Mouse (Mus musculus): Measurements from ENCODE around the gene Ddah2. TPM values are rescaled to one million over a fixed set of nuclear protein-coding genes. Genes with fewer than 3 reads are reported as not detected.

Ddah2 gene
- total RNA-seq (2023): 0.70 TPM

GRCm38 (mm10) chr17:35058911-35059892 lies at the start of gene Ddah2:
Gene Ddah2 (plus strand): TSS chr17:35059035.

GRCm38 (mm10) chr17:35016376-35016775 lies 42.5 kb upstream of the Ddah2 start, which contains the start of gene Vwa7:
Gene Vwa7 (plus strand): TSS chr17:35016579.

GRCm38 (mm10) chr17:35027277-35028068 lies 31.4 kb upstream of the Ddah2 start, which contains the start of gene Sapcd1:
Gene Sapcd1 (minus strand): TSS chr17:35028016.

GRCm38 (mm10) chr17:35046681-35047455 lies 12.0 kb upstream of the Ddah2 start, which contains the start of gene Msh5:
Gene Msh5 (minus strand): TSS chr17:35046745.

GRCm38 (mm10) chr17:35049561-35050016 lies 9.2 kb upstream of the Ddah2 start, which contains the start of gene Clic1:
Gene Clic1 (plus strand): TSS chr17:35049966.

GRCm38 (mm10) chr17:35064951-35065947 lies 6.4 kb downstream of the Ddah2 start, which contains the start of gene Ly6g6c:
Gene Ly6g6c (plus strand): TSS chr17:35065388.

GRCm38 (mm10) chr17:35066084-35066483 lies 7.2 kb downstream of the Ddah2 start, which contains the start of gene Mpig6b:
Gene Mpig6b (minus strand): TSS chr17:35066184.

GRCm38 (mm10) chr17:35076507-35077176 lies 17.8 kb downstream of the Ddah2 start, which contains the start of gene Ly6g6e:
Gene Ly6g6e (plus strand): TSS chr17:35076902.

GRCm38 (mm10) chr17:35077786-35078233 lies 19.0 kb downstream of the Ddah2 start, which contains the start of gene Ly6g6d:
Gene Ly6g6d (minus strand): TSS chr17:35078065.

GRCm38 (mm10) chr17:35085208-35085865 lies 26.5 kb downstream of the Ddah2 start, which contains the start of gene Ly6g6f:
Gene Ly6g6f (minus strand): TSS chr17:35085610.

GRCm38 (mm10) chr17:35088825-35089644 lies 30.2 kb downstream of the Ddah2 start, which contains the start of gene Abhd16a:
Gene Abhd16a (plus strand): TSS chr17:35089263.

GRCm38 (mm10) chr17:35108097-35108496 lies 49.3 kb downstream of the Ddah2 start, which contains the start of gene Ly6g5c:
Gene Ly6g5c (plus strand): TSS chr17:35108279.

Other genes with a start within 250 kb of the Ddah2 start
- 55.8 TPM for gene Stk19, start 222.1 kb upstream of the Ddah2 start, total RNA-seq (2023)
- gene Dxo, start 222.0 kb upstream of the Ddah2 start, total RNA-seq (2023): 86.0 TPM
- gene Skiv2l, start 208.8 kb upstream of the Ddah2 start, total RNA-seq (2023): 121 TPM
- 22.0 TPM for gene Nelfe, start 208.6 kb upstream of the Ddah2 start, total RNA-seq (2023)
- 0.64 TPM for gene Cfb, start 196.5 kb upstream of the Ddah2 start, total RNA-seq (2023)
- 4.4 TPM for gene Zbtb12, start 179.6 kb upstream of the Ddah2 start, total RNA-seq (2023)
- 0.38 TPM for gene Gm20547, start 177.0 kb upstream of the Ddah2 start, total RNA-seq (2023)
- 1.6 TPM for gene C2, start 160.8 kb upstream of the Ddah2 start, total RNA-seq (2023)
- 113 TPM for gene Ehmt2, start 160.6 kb upstream of the Ddah2 start, total RNA-seq (2023)
- not detected for gene Slc44a4, start 144.6 kb upstream of the Ddah2 start, total RNA-seq (2023)
- gene Neu1, start 127.8 kb upstream of the Ddah2 start, total RNA-seq (2023): 44.2 TPM
- 97.6 TPM for gene Hspa1b, start 99.8 kb upstream of the Ddah2 start, total RNA-seq (2023)
- not detected for gene Gm20481, start 89.1 kb upstream of the Ddah2 start, total RNA-seq (2023)
- gene Hspa1a, start 86.9 kb upstream of the Ddah2 start, total RNA-seq (2023): 57.4 TPM
- not detected for gene Hspa1l, start 86.3 kb upstream of the Ddah2 start, total RNA-seq (2023)
- 24.0 TPM for gene Lsm2, start 77.2 kb upstream of the Ddah2 start, total RNA-seq (2023)
- gene Vars, start 58.0 kb upstream of the Ddah2 start, total RNA-seq (2023): 85.0 TPM
- gene Vwa7, start 42.5 kb upstream of the Ddah2 start, total RNA-seq (2023): not detected
- 1.4 TPM for gene Sapcd1, start 31.0 kb upstream of the Ddah2 start, total RNA-seq (2023)
- gene Msh5, start 12.3 kb upstream of the Ddah2 start, total RNA-seq (2023): 3.2 TPM
- 137 TPM for gene Clic1, start 9.1 kb upstream of the Ddah2 start, total RNA-seq (2023)
- gene Ly6g6c, start 6.4 kb downstream of the Ddah2 start, total RNA-seq (2023): not detected
- not detected for gene Mpig6b, start 7.1 kb downstream of the Ddah2 start, total RNA-seq (2023)
- gene Ly6g6e, start 17.9 kb downstream of the Ddah2 start, total RNA-seq (2023): not detected
- gene Ly6g6d, start 19.0 kb downstream of the Ddah2 start, total RNA-seq (2023): not detected
- gene Ly6g6f, start 26.6 kb downstream of the Ddah2 start, total RNA-seq (2023): not detected
- gene Abhd16a, start 30.2 kb downstream of the Ddah2 start, total RNA-seq (2023): 60.6 TPM
- gene Ly6g5c, start 49.2 kb downstream of the Ddah2 start, total RNA-seq (2023): not detected
- 1.5 TPM for gene Ly6g5b, start 56.4 kb downstream of the Ddah2 start, total RNA-seq (2023)
- gene Gpank1, start 62.4 kb downstream of the Ddah2 start, total RNA-seq (2023): 28.7 TPM
- gene Csnk2b, start 63.0 kb downstream of the Ddah2 start, total RNA-seq (2023): 118 TPM
- gene D17H6S53E, start 67.3 kb downstream of the Ddah2 start, total RNA-seq (2023): 15.3 TPM
- gene Apom, start 73.0 kb downstream of the Ddah2 start, total RNA-seq (2023): not detected
- gene Bag6, start 76.1 kb downstream of the Ddah2 start, total RNA-seq (2023): 487 TPM
- 292 TPM for gene Prrc2a, start 105.9 kb downstream of the Ddah2 start, total RNA-seq (2023)
- gene Aif1, start 117.0 kb downstream of the Ddah2 start, total RNA-seq (2023): 8.6 TPM
- gene Lst1, start 129.4 kb downstream of the Ddah2 start, total RNA-seq (2023): 9.5 TPM
- gene Ltb, start 135.4 kb downstream of the Ddah2 start, total RNA-seq (2023): 417 TPM
- gene Tnf, start 143.0 kb downstream of the Ddah2 start, total RNA-seq (2023): 11.3 TPM
- 15.7 TPM for gene Lta, start 146.3 kb downstream of the Ddah2 start, total RNA-seq (2023)
- gene Gm16181, start 161.8 kb downstream of the Ddah2 start, total RNA-seq (2023): not detected
- gene Atp6v1g2, start 174.6 kb downstream of the Ddah2 start, total RNA-seq (2023): 1.00 TPM
- 9.4 TPM for gene Nfkbil1, start 176.8 kb downstream of the Ddah2 start, total RNA-seq (2023)
- gene Ddx39b, start 182.7 kb downstream of the Ddah2 start, total RNA-seq (2023): 422 TPM
- 2,346 TPM for gene H2-D1, start 203.7 kb downstream of the Ddah2 start, total RNA-seq (2023)

All from CD4-positive naive resting alpha-beta T cell, adult 76 days (primary cell).